Mouse (Mus musculus): ENCODE data around the gene Myrf. TPM values are rescaled to one million over a fixed set of nuclear protein-coding genes. Genes with fewer than 3 reads are reported as not detected.

Myrf gene
- total RNA-seq, 2 experiments from 2014 or later: 30.5 to 32.4 TPM

GRCm38 (mm10) chr19:10213796-10214471, 26.6 kb downstream of the Myrf start:
- DNase-seq (ENCODE audit: extremely low spot score in 1 of 2, low spot score in 1 of 2): no peak

DNA sequence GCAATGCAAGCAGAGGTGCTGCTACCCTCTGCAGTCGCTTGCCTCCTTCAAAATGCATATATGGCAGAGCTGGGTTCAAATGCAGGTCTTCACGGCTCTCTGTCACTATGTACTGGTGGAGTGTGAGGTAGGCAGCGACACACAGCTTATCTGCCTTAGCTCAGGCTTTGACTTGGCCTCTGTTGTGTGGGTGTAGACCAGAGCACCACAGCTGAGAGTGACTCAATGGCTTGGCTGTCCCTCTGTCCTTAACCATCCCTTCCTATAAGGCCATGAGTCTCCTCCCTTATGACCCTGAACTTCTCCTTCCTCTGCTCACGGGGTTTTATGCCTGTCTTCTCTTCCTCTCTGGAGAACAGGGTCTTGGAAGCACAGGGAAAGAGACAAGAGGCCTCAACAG, 29.7 kb downstream of the Myrf start:
- no peak for DNase-seq (ENCODE audit: extremely low spot score in 1 of 2, low spot score in 1 of 2)

GRCm38 (mm10) chr19:10208851-10209250, 31.7 kb downstream of the Myrf start:
- no peak for DNase-seq (ENCODE audit: extremely low spot score in 1 of 2, low spot score in 1 of 2)

- no peak for DNase-seq (ENCODE audit: extremely low spot score in 1 of 2, low spot score in 1 of 2)
Measured at GRCm38 (mm10) chr19:10205051-10205450, 35.5 kb downstream of the Myrf start.

GRCm38 (mm10) chr19:10204616-10205001, 35.9 kb downstream of the Myrf start:
- DNase-seq (ENCODE audit: extremely low spot score in 1 of 2, low spot score in 1 of 2): peak in 1 of 2 experiments; percentile 24

DNA sequence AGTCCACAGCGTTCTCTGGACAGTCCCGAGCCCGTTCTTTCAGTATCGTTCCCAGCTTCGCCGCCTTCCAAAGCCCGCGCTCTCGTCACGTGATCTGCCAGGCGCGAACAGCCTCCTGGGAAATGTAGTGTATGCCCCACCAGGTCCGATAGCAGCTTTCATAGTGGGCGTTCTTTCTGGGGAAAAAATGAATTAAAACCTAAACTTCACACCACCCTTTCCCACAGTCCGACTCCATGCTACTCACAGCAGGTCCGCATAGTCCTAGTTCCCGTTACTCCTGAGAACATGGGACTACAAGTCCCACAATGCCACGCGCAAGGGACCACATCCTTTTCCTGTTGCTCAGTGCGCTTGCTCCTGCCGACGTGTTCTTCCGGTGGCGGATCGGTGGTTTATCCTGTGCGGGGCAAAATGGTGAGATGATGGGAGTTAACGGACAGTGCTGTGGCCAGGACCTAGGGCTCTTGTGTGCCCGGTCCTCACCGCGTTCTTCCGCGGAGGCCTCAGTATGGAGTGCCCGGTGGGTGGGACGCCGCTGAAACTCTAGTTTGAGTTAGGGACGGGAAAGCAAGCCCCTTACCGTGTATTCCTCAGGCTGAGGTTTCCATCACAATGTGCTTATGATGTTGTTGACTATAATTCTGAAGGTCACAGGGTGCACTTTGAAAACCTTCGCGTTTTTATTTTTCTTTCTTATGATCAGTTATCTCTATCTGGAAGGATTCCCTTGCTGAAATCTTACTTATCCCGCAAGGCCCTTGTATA, 36.5 kb downstream of the Myrf start, which contains the start of the genes Tmem258 and Fen1:
Gene Tmem258, plus strand, starts transcription at position 167 of the 768 bp plus-strand sequence.
Gene Fen1, minus strand, starts transcription at position 322 of the 768 bp plus-strand sequence.
- peak; percentile 90 to 91 for DNase-seq (ENCODE audit: extremely low spot score in 1 of 2, low spot score in 1 of 2)

GRCm38 (mm10) chr19:10203146-10203847, 37.3 kb downstream of the Myrf start:
- DNase-seq (ENCODE audit: extremely low spot score in 1 of 2, low spot score in 1 of 2): no peak

GRCm38 (mm10) chr19:10198723-10199122, 41.8 kb downstream of the Myrf start:
- DNase-seq (ENCODE audit: extremely low spot score in 1 of 2, low spot score in 1 of 2): peak; percentile 71 to 92

DNA sequence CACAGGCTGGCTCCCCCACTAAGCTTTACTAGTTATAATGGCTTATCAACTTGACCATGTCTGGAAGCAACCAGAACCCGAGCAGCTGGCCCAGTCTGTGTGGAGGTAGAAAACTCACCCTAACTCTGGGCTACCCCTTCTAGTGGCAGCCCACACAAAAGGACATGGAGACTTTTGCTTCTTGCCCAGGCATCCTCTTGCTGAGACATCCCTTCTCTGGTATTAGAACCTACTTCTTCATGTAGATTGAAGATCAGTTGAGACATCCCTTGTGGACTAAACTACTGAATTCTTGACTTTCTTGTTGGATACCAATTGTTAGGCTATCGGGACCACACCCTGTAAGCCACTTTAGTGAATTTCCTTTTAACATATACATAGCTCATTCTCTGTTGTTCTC, 42.3 kb downstream of the Myrf start:
- no peak for DNase-seq (ENCODE audit: extremely low spot score in 1 of 2, low spot score in 1 of 2)

GRCm38 (mm10) chr19:10197130-10197529, 43.4 kb downstream of the Myrf start:
- no peak for DNase-seq (ENCODE audit: extremely low spot score in 1 of 2, low spot score in 1 of 2)

- DNase-seq (ENCODE audit: extremely low spot score in 1 of 2, low spot score in 1 of 2): no peak
Measured at GRCm38 (mm10) chr19:10195252-10195651, 45.3 kb downstream of the Myrf start.

- DNase-seq (ENCODE audit: extremely low spot score in 1 of 2, low spot score in 1 of 2): no peak
Measured at GRCm38 (mm10) chr19:10194337-10194736, 46.2 kb downstream of the Myrf start.

DNA sequence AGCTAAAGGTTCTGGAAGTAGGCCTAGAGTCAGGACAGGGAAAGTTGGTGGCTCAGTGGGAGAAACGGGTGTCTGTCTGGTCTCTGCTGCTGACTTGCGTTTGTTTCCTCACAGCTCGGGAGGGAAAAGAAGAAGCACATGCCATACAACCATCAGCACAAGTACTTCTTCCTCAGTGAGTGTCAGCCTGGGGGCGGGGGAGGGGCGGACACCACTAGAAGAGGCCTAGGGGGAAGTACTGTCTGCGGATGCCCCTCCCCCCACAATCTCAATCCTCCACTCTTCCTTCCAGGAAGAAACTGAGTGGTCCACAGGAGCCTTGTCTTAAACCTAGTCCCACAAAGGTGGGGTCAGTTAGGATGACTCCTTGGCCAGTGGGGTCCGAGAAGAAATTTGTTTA, 49.2 kb downstream of the Myrf start:
- DNase-seq (ENCODE audit: extremely low spot score in 1 of 2, low spot score in 1 of 2): no peak

DNA sequence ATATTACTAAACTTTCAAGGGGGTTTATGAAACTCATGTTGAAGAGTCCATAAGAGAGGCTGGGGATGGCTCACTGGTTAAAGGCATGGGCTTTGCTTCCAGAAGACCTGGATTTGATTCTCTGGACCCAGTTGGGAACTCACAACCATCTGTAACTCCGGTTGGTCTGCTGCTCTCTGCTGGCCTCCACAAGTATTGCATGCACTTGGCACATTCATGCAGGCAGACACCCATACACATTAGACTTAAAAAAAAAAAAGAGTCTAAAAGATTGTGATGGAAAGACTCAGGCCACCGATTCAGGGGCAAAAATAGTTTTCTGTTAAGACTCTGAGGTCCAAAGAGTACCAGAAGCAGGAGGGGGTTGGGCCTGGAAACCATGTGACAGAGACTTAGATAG, 49.8 kb downstream of the Myrf start:
- peak in 1 of 2 experiments; percentile 79 for DNase-seq (ENCODE audit: extremely low spot score in 1 of 2, low spot score in 1 of 2)

DNA sequence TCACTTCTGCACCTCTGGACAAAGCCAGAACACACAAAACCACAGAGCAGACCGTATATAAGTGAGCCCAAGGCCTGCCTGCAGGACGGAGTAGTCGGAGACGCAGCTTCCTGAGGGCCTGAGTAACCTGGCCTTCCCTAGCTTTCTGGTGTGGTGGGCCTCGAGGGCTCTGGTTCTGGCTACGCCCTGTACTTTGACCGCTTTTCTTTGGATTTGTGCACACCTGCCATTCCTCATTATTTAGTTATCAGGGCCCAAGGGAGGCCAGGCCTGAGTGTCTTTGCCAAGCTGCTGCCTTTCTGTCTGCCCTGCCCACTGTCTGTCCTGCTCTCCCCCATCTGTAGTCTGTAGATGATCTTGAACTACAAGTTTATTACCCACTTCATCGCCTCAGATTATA, 50.6 kb downstream of the Myrf start:
- no peak for DNase-seq (ENCODE audit: extremely low spot score in 1 of 2, low spot score in 1 of 2)

DNA sequence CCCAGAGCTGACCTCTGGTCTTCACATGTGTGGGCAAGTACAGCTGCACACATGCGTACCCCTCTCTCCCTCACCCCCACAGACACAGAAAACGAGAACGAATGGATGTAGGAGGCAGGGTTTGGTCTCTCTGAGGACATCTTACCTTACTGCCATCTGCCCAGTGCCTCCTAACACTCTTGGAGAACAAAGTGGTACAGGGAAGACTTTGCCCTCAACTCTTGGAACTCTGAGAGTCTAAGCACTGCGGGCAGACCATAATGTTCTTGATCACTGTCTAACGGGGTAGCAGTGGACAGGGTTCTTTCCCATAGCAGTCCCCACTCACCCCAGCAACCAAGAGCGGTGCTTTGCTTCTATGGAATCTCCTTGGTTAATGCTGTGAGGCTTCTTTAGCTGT, 51.5 kb downstream of the Myrf start:
- no peak for DNase-seq (ENCODE audit: extremely low spot score in 1 of 2, low spot score in 1 of 2)

GRCm38 (mm10) chr19:10188281-10188811, 52.2 kb downstream of the Myrf start:
- peak in 1 of 2 experiments; percentile 70 for DNase-seq (ENCODE audit: extremely low spot score in 1 of 2, low spot score in 1 of 2)

DNA sequence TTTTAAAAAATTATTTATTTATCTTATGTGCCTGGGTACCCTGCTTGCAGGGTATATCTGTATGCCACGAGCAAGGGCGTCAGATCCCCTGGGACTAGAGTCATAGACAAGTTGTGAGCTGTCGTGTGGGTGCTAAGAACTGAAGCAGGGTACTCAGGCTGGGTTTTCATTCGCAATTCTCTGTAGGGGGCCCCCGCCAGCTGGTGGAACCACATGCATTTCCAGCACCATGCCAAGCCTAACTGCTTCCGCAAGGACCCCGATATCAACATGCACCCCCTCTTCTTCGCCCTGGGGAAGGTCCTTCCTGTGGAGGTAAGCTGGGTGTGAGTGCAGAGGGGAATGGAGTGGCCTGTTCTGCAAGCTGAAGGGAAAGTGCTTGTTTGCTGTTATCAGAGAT, 54.0 kb downstream of the Myrf start:
- DNase-seq (ENCODE audit: extremely low spot score in 1 of 2, low spot score in 1 of 2): no peak

DNA sequence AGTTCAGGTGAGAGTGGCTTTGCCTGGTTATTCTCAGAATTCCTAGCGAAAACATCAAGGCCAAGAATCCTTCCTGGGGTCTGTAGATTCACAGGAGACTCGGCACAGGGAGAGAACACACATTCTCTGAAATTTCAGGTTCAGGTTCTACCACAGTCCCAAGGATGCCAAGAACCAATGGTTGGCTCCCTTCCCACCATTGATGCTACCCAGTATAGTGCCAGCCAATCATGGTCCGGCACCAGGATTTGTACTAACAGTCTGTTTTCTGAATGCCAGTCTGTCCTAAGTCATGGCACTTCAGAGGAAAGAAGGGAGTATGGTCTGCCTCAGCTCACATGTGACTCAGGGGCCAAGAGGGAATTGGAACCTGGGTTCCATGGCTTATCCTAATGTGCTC, 54.7 kb downstream of the Myrf start:
- DNase-seq (ENCODE audit: extremely low spot score in 1 of 2, low spot score in 1 of 2): no peak

GRCm38 (mm10) chr19:10184096-10184495, 56.5 kb downstream of the Myrf start:
- DNase-seq (ENCODE audit: extremely low spot score in 1 of 2, low spot score in 1 of 2): peak in 1 of 2 experiments; percentile 40
